ENCODE assay signal across 8 mouse cellular contexts in genomic region chr5:121842665-121843118, GRCm38 (mm10). TPM values are rescaled to one million over a fixed set of nuclear protein-coding genes. Genes with fewer than 3 reads are reported as not detected.
DNase-seq lines count a peak whose midpoint lies in the region; ATAC-seq and TF ChIP-seq lines count a peak whose summit lies in the region.

No protein-coding gene starts in this region.

- WGBS in cerebellum, adult 2 months, result under 1% methylated on average over 33 of the region's 33 CpGs
- WGBS in forebrain, postnatal 0 days, result 3% methylated on average over 33 of the region's 33 CpGs

- peak overlapping the region; percentile 81 for H3K9ac ChIP-seq in MEL (ENCODE audit: control insufficient read depth, low read depth, low read length, poor library complexity, severe bottlenecking)
- peak overlapping the region; percentile 53 for H3K9ac ChIP-seq in forebrain, postnatal 0 days

- peak overlapping the region; percentile 79 for H3K4me2 ChIP-seq in forebrain, postnatal 0 days (ENCODE audit: low read depth)

- no peaks in the 10 kb centered on the region; the same call in 1 of the 2 replicates for H3K79me2 ChIP-seq in MEL (ENCODE audit: control insufficient read depth, insufficient read depth, low read length, poor library complexity)

- peak; percentile 84 to 99 (median 94) for TF ChIP-seq CTCF in MEL (IDR thresholded peaks at IDR 0.05 in 2 of 3, conservative IDR thresholded peaks at IDR 0.05 in 1 of 3; ENCODE audit: control insufficient read depth in 1 of 3, insufficient read depth in 1 of 3, low read depth in 2 of 3, low read length in 3 of 3, poor library complexity in 1 of 3, severe bottlenecking in 1 of 3)
- TF ChIP-seq CTCF in cerebellum, adult 2 months (IDR thresholded peaks at IDR 0.05; ENCODE audit: borderline replicate concordance, insufficient read depth, low read depth, low read length), result peak; percentile 88
- TF ChIP-seq CTCF in forebrain, postnatal 0 days (IDR thresholded peaks at IDR 0.05; ENCODE audit: low read depth), result peak; percentile 99

- peak; percentile 72 for TF ChIP-seq RAD21 in MEL (IDR thresholded peaks at IDR 0.05; ENCODE audit: low read depth, low read length)

- peak; percentile 14 to 56; a peak in 1 of 4 replicates for TF ChIP-seq POLR2A in MEL (IDR thresholded peaks at IDR 0.05; ENCODE audit: control insufficient read depth in 1 of 2, insufficient read depth in 1 of 2, low read depth in 1 of 2, low read length in 2 of 2, poor library complexity in 1 of 2)
- 0 out of 2 replicates have a peak, but pooled peaks have one; percentile 14 for TF ChIP-seq POLR2A in cerebellum, adult 2 months (IDR thresholded peaks at IDR 0.05; ENCODE audit: borderline replicate concordance, insufficient read depth, low read length)

- peak; percentile 78 for ATAC-seq in forebrain, postnatal 0 days
- ATAC-seq in hematopoietic stem cell, adult 5-6 weeks (replicated peaks in 1 of 2; ENCODE audit: insufficient read depth in 1 of 2, low FRiP score in 2 of 2, low TSS enrichment in 1 of 2, low read depth in 1 of 2, poor library complexity in 2 of 2, severe bottlenecking in 2 of 2), result peak; percentile 44 to 46; a peak in 2 of 4 replicates

- peaks cover 0 to 19% of the 10 kb centered on the region in 2 experiments; a peak in 2 of 4 replicates for H3K4me1 ChIP-seq in MEL (ENCODE audit: control insufficient read depth in 1 of 2, insufficient read depth in 2 of 2, low read length in 2 of 2)
- peaks cover 7% of the 10 kb centered on the region for H3K4me1 ChIP-seq in cerebellum, adult 2 months (ENCODE audit: control insufficient read depth, insufficient read depth, low read length)
- peaks cover 5% of the 10 kb centered on the region; the same call in 1 of the 2 replicates for H3K4me1 ChIP-seq in forebrain, postnatal 0 days (ENCODE audit: insufficient read depth)

- TF ChIP-seq EP300 in MEL (IDR thresholded peaks at IDR 0.05; ENCODE audit: low read depth in 1 of 2, low read length in 2 of 2), result no peak

- H3K9me3 ChIP-seq in MEL (replicated peaks; ENCODE audit: insufficient read depth, low read length), result no peaks in the 10 kb centered on the region
- H3K9me3 ChIP-seq in forebrain, postnatal 0 days (ENCODE audit: low read length), result no peaks in the 10 kb centered on the region

- peak overlapping the region; percentile 63 to 83 for H3K4me3 ChIP-seq in MEL (ENCODE audit: control insufficient read depth in 1 of 2, insufficient read depth in 1 of 2, low read depth in 2 of 2, low read length in 2 of 2)
- H3K4me3 ChIP-seq in cerebellum, adult 2 months (replicated peaks; ENCODE audit: insufficient read depth, low read depth, low read length), result peak overlapping the region; percentile 72
- peak overlapping the region; percentile 44 for H3K4me3 ChIP-seq in forebrain, postnatal 0 days (ENCODE audit: low read depth, low read length)

- H3K27me3 ChIP-seq in MEL (ENCODE audit: control insufficient read depth in 1 of 2, insufficient read depth in 2 of 2, low read length in 2 of 2), result no peaks in the 10 kb centered on the region
- H3K27me3 ChIP-seq in cerebellum, adult 2 months (ENCODE audit: control insufficient read depth, insufficient read depth, low read length), result no peaks in the 10 kb centered on the region
- no peaks in the 10 kb centered on the region; the same call in 1 of the 2 replicates for H3K27me3 ChIP-seq in forebrain, postnatal 0 days (ENCODE audit: insufficient read depth, low read length)

- DNase-seq in MEL (ENCODE audit: low read depth, low spot score), result peak; percentile 85
- peak; percentile 81 to 90 for DNase-seq in cerebellum, adult 2 months
- peak; percentile 88 for DNase-seq in forebrain, postnatal 0 days
- DNase-seq in layer of hippocampus, postnatal 25 days (ENCODE audit: extremely low spot score in 1 of 2, low spot score in 1 of 2), result peak; percentile 91 to 92
- peak; percentile 90 for DNase-seq in lung, postnatal 14 days
- DNase-seq in ovary, postnatal 36 days (ENCODE audit: low spot score), result peak; percentile 86
- peak; percentile 89 for DNase-seq in thymus, postnatal 14 days

- H3K36me3 ChIP-seq in MEL (ENCODE audit: control insufficient read depth in 1 of 2, insufficient read depth in 2 of 2, low read length in 2 of 2), result peaks cover 0 to 3% of the 10 kb centered on the region in 2 experiments; a peak in 1 of 4 replicates
- no peaks in the 10 kb centered on the region for H3K36me3 ChIP-seq in forebrain, postnatal 0 days (ENCODE audit: insufficient read depth)

- H3K27ac ChIP-seq in MEL (ENCODE audit: control insufficient read depth, low read depth, low read length), result no peak overlapping the region
- H3K27ac ChIP-seq in cerebellum, adult 2 months (ENCODE audit: insufficient read depth, low read length), result no peak overlapping the region
- no peak overlapping the region for H3K27ac ChIP-seq in forebrain, postnatal 0 days (ENCODE audit: low read depth, low read length)

TF ChIP-seq in MEL, 35 proteins besides CTCF, POLR2A, EP300 and RAD21:
- TF ChIP-seq HCFC1 (IDR thresholded peaks at IDR 0.05; ENCODE audit: low read depth, low read length) (peak; percentile 58; the same call in 1 of the 2 replicates), SIN3A (IDR thresholded peaks at IDR 0.05; ENCODE audit: low read length) (peak; percentile 61), USF1 (IDR thresholded peaks at IDR 0.05; ENCODE audit: low read depth, low read length) (no peak), ZNF384 (IDR thresholded peaks at IDR 0.05; ENCODE audit: low read depth, low read length) (no peak), ZC3H11A (IDR thresholded peaks at IDR 0.05; ENCODE audit: low read depth, low read length) (peak; percentile 62), SMC3 (IDR thresholded peaks at IDR 0.05; ENCODE audit: low read depth, low read length) (peak; percentile 69), MAX (IDR thresholded peaks at IDR 0.05; ENCODE audit: low read length) (peak; percentile 64), MYC (IDR thresholded peaks at IDR 0.05; ENCODE audit: low read depth, low read length) (no peak), MEF2A (IDR thresholded peaks at IDR 0.05; ENCODE audit: extremely low read depth, insufficient replicate concordance, low read depth, low read length, poor library complexity, severe bottlenecking) (no peak), JUND (IDR thresholded peaks at IDR 0.05; ENCODE audit: low read depth, low read length) (no peak), MAFK (IDR thresholded peaks at IDR 0.05; ENCODE audit: borderline replicate concordance, low read depth, low read length) (no peak), MXI1 (IDR thresholded peaks at IDR 0.05; ENCODE audit: low read depth, low read length) (peak; percentile 63; the same call in 1 of the 2 replicates), GABPA (IDR thresholded peaks at IDR 0.05; ENCODE audit: low read depth, low read length) (no peak), UBTF (IDR thresholded peaks at IDR 0.05; ENCODE audit: borderline replicate concordance, insufficient read depth, low read depth, low read length) (no peak), NELFE (IDR thresholded peaks at IDR 0.05; ENCODE audit: low read depth, low read length) (peak; percentile 53; the same call in 1 of the 2 replicates), ELF1 (IDR thresholded peaks at IDR 0.05; ENCODE audit: low read depth, low read length) (peak; percentile 61; the same call in 1 of the 2 replicates)

RNA-seq across cellular contexts. Expression of gene Sh2b3, which starts 5.2 kb away (rescaled TPM):
- 14.0 and 18.1 TPM in 2 replicates for total RNA-seq in MEL (2012; rRNA removed)
- polyA plus RNA-seq in MEL (2012; ENCODE audit: insufficient read depth in 1 of 2, insufficient read length in 2 of 2, low read depth in 1 of 2, low replicate concordance in 2 of 2, missing spikeins in 1 of 2), result 10 to 100 TPM in 1 of 2 experiments, not detected in 1; 43.2 TPM
- 30.8 and 31.7 TPM in 2 replicates for polyA plus RNA-seq in cerebellum, adult 2 months (2012; rRNA removed)
- 11.7 and 14.1 TPM in 2 replicates for total RNA-seq in forebrain, postnatal 0 days (2014; rRNA removed)
- polyA plus RNA-seq in forebrain, postnatal 0 days (2015; fragmentation: Nextera tagmentation; extraction: Ambion mirVana), result 4.6 and 6.2 TPM in 2 replicates
- 18.6 and 23.2 TPM in 2 replicates for total RNA-seq in hematopoietic stem cell, adult 5-6 weeks (2017)
- total RNA-seq in layer of hippocampus, postnatal 25 days (2021), result 10 to 100 TPM; 22.0 TPM

RNA-seq across cellular contexts. Expression of gene Pheta1, which starts 6.1 kb away (rescaled TPM):
- 6.6 and 8.1 TPM in 2 replicates for total RNA-seq in MEL (2012; rRNA removed)
- polyA plus RNA-seq in MEL (2012; ENCODE audit: insufficient read depth in 1 of 2, insufficient read length in 2 of 2, low read depth in 1 of 2, low replicate concordance in 2 of 2, missing spikeins in 1 of 2), result 1 to 10 TPM in 1 of 2 experiments, not detected in 1; 8.8 TPM
- polyA plus RNA-seq in cerebellum, adult 2 months (2012; rRNA removed), result 17.6 and 19.0 TPM in 2 replicates
- total RNA-seq in forebrain, postnatal 0 days (2014; rRNA removed), result 49.7 and 51.5 TPM in 2 replicates
- polyA plus RNA-seq in forebrain, postnatal 0 days (2015; fragmentation: Nextera tagmentation; extraction: Ambion mirVana), result 36.3 and 38.7 TPM in 2 replicates
- 3.3 and 4.2 TPM in 2 replicates for total RNA-seq in hematopoietic stem cell, adult 5-6 weeks (2017)
- 10 to 100 TPM in 1 of 2 experiments, 1 to 10 TPM in 1; 7.8 to 10.2 TPM for total RNA-seq in layer of hippocampus, postnatal 25 days (2021)
